Mouse (Mus musculus) mature B cell (primary cell): ENCODE measurements around the gene Gm9732.
"Not testable (repeated sequence)": the region's sequence is repeated elsewhere in the genome, so short reads cannot be mapped to it uniquely, and the experiment has no call there.

ENCODE experiments used
- in situ Hi-C: fragments of 300-500 bp; cut with MboI; formaldehyde crosslinking; loops from 2 replicates; pipeline ENCODE4 v1.14.3; 2019

The Gm9732 gene

GRCm38 (mm10) chr14:43274986-43275511, at the start of gene Gm9732:
Gene Gm9732 (plus strand): TSS chr14:43275036.
- in situ Hi-C loops: not testable (repeated sequence)

- in situ Hi-C loops: not testable (repeated sequence)
Measured at GRCm38 (mm10) chr14:43235204-43235603, 39.6 kb upstream of the Gm9732 start, which contains the start of gene Gm8122. Gene Gm8122 (minus strand): TSS chr14:43235304.

DNA sequence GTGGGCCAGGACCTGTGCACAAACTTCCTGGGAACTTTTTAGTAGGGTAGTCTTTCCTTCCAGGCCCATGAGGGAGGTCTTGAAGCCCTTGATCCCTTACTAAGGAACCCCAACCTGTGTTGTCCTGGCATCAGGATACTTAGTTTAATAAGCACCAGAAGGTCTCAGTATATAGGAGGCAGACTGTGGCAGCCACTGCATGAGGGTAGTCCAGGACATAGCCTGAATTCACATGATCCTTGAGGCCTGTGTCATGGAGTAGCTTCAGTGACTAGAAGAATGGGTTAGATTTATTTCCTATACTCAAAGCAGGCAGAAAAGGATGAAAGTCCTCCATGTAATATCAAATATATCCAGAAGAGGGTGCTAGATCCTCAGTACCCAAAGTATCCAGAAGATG, 37.1 kb upstream of the Gm9732 start:
- in situ Hi-C loops: not testable (repeated sequence)

DNA sequence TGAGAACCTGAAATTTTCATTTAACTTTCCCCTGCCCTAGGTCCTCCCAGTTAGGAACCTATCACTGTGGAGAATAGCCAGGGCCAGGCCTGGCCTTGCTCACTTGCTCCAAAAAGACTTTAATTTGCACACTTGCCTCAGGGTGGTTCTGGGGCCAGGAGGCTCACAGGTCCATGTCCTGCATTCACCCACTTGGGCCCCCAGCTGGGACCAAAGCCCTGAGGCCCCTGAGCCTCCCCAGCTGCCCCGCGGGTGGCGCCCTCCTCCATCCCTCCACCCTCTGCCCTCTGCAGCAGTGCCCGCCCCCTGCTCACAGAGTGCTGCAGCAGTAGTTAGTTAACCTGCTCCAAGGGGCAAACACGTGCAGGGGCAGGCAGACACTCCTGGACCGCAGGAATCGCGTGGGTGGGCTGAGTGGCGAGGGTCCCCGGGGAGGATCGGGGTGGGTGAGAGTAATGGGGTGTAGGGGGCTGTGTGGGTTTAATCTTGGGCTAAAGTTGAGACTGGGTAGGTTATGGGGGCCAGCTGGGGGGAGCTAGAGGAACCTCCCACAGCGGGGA, 25.1 kb upstream of the Gm9732 start:
- in situ Hi-C loops: not testable (repeated sequence)

- in situ Hi-C loops: not testable (repeated sequence)
Measured at GRCm38 (mm10) chr14:43250549-43251253, 24.1 kb upstream of the Gm9732 start.

GRCm38 (mm10) chr14:43256511-43256910, 18.3 kb upstream of the Gm9732 start:
- in situ Hi-C loops: not testable (repeated sequence)

- in situ Hi-C loops: not testable (repeated sequence)
Measured at GRCm38 (mm10) chr14:43258349-43258748, 16.5 kb upstream of the Gm9732 start, which contains the start of gene Gm8126. Gene Gm8126 (plus strand): TSS chr14:43258649.

- in situ Hi-C loops: not testable (repeated sequence)
Measured at GRCm38 (mm10) chr14:43263421-43263820, 11.4 kb upstream of the Gm9732 start.

DNA sequence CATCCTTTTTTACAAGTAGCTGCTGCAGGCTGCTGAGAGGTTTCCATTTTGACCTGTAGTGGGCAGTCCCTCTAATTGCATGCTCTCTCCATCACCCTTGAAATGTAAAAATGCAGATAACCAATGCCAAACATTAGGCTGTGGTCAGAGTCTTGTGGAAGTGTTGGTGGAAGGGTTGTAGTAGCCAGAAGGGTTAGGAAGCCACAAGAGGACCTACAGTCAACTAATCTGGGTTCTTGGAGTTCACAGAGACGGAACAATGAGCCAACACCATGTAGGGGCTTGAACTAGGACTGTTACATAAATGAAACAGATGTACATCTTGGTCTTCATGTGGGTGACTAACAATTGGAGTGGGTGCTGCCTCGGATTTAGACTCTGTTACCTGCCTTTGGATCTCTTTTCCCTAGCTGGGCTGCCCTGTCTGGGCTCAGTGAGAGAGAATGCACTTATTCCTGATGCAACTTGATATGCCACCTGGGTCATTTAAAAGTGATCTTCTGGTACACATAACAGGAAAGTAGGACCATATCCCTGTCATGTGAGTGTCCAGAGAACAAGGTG, 6.2 kb upstream of the Gm9732 start:
- in situ Hi-C loops: not testable (repeated sequence)

DNA sequence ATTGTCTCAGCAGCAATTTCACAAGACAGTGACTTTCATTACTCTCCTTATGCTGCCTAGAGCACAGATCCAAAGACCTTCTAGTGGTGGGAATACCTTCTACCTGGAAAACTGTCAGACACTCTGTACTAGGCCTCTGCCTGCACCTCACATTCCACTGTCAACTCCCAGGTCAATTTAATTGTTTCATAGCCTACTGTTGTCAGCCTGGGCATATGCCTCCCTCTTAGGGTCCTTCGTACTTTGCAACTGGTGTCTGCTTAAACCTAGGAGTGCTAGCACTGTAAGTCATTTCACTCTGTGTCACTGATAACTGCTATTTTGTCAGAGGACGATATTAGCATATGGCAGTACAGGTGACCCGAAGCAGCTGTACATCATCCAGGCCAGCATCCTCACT, 5.6 kb upstream of the Gm9732 start:
- in situ Hi-C loops: not testable (repeated sequence)

DNA sequence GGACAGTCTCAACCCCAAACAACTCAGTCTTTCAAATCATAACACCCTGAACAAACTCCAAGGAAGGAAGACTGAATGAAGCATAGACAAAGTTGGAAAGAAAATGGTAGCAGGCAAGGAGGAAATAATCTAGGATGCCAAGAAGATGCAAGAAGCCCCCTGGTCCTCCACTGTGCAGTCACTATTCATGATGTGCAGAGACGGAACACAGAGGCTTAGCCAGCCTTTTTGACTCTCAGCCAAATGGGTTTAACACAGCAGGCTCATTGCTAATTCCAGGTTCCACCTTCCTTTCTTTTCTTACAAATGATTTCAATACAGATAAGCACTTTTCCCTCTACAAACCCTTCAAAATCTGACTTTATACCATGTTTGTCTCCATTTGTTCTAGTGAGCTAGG, 1.7 kb upstream of the Gm9732 start:
- in situ Hi-C loops: not testable (repeated sequence)

GRCm38 (mm10) chr14:43275752-43276151, 916 bp downstream of the Gm9732 start:
- in situ Hi-C loops: not testable (repeated sequence)

GRCm38 (mm10) chr14:43277468-43277867, 2.6 kb downstream of the Gm9732 start:
- in situ Hi-C loops: not testable (repeated sequence)

DNA sequence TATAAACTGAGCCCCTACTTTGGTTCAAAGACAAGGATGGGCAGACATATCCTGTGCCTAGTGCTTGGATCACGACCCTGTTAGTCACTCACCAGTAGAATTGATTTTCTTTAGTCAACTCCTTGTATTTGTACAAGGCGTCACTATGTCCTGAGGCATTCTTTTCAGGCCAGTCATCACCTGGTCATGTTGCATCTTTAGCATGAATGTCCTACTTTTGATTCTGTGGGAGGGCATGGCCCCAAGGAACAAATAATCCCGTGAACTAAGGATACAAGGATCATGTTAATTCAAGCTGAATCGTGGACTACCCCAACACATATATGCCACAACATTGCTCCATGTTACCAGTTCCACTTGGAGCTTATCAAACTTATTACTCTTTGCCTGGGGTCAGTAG, 3.3 kb downstream of the Gm9732 start:
- in situ Hi-C loops: not testable (repeated sequence)

- in situ Hi-C loops: not testable (repeated sequence)
Measured at GRCm38 (mm10) chr14:43278681-43279080, 3.8 kb downstream of the Gm9732 start.

DNA sequence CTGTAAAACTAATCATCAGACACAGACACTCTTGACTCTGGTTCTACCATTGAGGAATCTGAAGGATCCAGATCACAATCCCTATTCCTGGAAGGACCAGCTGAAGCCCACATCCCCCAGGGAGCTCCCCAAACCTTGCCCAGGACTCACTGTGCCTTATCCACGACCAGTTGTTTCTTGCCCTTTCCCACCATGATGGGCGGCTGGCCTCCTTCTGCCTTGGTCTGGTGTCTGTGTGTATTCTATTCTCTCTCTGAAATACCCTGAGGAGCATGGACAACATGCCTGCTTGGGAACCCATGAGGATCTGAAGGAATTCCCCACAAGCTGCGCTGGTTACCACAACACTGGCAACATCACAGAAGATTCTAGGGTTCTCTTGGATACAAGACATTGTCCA, 18.7 kb downstream of the Gm9732 start, which contains the start of gene Gm8127:
Gene Gm8127 (minus strand): TSS at position 330 of the 400 bp plus-strand sequence.
- in situ Hi-C loops: not testable (repeated sequence)

DNA sequence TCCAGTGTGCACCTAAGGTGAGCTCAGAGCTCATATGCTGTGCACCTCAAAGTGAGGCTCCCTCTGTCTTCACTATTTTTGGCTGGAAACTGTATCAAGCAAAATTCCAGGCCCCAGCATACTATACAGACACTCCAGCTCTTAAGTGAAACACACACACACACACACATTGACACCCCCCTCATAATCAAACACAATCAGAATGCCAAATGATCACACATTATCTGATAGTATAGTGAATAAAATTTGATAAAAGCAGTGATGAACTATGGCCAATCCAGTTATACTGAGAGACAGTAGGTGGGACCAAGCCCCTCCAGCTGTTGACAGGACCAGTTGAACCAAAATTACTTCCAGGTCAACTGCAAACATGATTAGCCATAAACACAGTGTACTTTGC, 44.7 kb downstream of the Gm9732 start:
- in situ Hi-C loops: not testable (repeated sequence)

- in situ Hi-C loops: not testable (repeated sequence)
Measured at GRCm38 (mm10) chr14:43328603-43329002, 53.8 kb downstream of the Gm9732 start.

DNA sequence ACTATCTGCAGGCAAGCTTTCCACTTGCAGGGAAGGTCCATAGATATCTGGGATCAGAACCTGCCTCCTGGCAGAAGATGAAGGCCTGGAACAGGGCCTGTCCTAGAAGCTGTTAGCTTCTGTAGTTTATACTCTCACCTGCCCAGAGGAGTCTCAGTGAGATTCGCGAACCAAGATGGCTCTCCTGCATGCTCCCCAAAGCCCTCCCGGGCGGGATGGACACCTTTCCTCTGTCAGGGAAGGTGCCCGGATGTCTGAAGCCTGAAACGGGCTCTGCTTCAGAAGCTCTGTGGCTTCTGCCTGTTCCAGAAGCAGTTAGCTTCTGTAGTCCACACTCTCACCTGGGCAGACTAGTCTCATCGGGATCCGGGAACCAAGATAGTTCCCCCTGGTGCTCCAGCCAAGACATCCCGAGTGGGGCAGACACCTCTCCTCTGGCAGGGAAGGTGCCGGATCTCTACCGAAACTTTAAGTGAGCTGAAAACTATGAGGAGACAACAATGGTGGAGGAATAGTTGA, 56.6 kb downstream of the Gm9732 start:
- in situ Hi-C loops: not testable (repeated sequence)

DNA sequence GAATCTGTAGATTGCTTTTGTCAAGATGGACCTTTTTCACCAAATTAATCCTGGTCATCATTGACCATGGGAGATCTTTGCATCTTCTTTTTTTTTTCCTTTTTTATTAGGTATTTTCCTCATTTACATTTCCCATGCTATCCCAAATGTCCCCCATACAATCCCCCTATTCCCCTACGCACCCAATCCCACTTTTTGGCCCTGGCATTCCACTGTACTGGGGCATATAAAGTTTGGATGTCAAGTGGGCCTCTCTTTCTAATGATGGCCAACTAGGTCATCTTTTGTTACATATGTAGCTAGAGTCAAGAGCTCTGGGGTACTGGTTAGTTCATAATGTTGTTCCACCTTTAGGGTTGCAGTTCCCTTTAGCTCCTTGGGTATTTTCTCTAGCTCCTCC, 62.8 kb downstream of the Gm9732 start:
- in situ Hi-C loops: not testable (repeated sequence)

GRCm38 (mm10) chr14:43347711-43348110, 72.9 kb downstream of the Gm9732 start, which contains the start of gene 1700001F09Rik:
Gene 1700001F09Rik (minus strand): TSS chr14:43347811.
- in situ Hi-C loops: not testable (repeated sequence)

- in situ Hi-C loops: not testable (repeated sequence)
Measured at GRCm38 (mm10) chr14:43352944-43353343, 78.1 kb downstream of the Gm9732 start.
